Mouse (Mus musculus): ENCODE data around the gene Ugt2b34.
"Not testable (repeated sequence)": the region's sequence is repeated elsewhere in the genome, so short reads cannot be mapped to it uniquely, and the experiment has no call there.

Gene Ugt2b34

GRCm38 (mm10) chr5:86906758-86907157 is at the start of gene Ugt2b34:
Gene Ugt2b34 (minus strand): TSS chr5:86906937.
- DNase-seq (ENCODE audit: low spot score in 2 of 2): no peak

DNA sequence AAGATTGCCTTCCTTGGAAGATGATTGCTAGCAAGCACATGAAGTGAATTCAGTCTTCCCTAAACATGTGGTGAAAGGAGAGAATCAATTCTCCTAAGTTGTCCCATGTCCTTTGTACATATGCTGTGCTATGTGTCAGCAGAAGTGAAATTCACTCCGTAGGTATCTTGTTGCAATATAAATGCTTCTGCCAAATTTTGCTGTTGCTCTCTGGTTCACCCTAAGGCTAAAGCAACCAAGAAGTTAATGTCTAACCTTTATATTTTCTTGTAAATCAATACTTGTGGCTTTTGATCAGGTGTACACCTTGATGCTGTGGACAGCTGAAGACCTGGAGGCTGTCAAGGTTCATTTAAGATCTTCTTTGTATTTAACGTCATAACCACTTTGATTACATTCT is 35.4 kb upstream of the Ugt2b34 start:
- no peak for DNase-seq (ENCODE audit: low spot score in 2 of 2)

- no peak for DNase-seq (ENCODE audit: low spot score in 2 of 2)
Measured at GRCm38 (mm10) chr5:86926426-86926825, 19.7 kb upstream of the Ugt2b34 start, which contains the start of gene Ugt2b1. Gene Ugt2b1 (minus strand): TSS chr5:86926530.

GRCm38 (mm10) chr5:86920661-86921233 is 14.0 kb upstream of the Ugt2b34 start:
- no peak for DNase-seq (ENCODE audit: low spot score in 2 of 2)

GRCm38 (mm10) chr5:86911357-86912099 is 4.8 kb upstream of the Ugt2b34 start:
- DNase-seq (ENCODE audit: low spot score in 2 of 2): no peak

DNA sequence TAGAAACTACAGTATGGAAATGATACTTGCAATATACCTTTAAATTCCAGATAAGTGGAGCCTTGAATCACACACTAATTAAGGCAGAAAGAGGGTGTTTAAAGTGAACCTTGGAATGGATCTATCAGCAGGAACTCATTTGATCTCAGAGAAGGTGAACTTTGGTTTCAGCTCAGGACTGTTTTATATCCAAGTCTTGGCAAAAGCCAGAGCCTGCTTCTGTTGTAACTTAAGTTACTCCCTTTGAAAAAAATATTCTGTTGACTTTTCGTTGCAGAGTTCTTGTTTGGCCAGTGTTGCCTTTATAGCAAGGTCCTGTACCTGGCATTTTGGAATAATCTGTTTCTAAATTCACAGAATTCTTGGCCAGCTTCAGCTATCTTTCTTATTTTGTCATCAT is 4.0 kb upstream of the Ugt2b34 start:
- no peak for DNase-seq (ENCODE audit: low spot score in 2 of 2)

DNA sequence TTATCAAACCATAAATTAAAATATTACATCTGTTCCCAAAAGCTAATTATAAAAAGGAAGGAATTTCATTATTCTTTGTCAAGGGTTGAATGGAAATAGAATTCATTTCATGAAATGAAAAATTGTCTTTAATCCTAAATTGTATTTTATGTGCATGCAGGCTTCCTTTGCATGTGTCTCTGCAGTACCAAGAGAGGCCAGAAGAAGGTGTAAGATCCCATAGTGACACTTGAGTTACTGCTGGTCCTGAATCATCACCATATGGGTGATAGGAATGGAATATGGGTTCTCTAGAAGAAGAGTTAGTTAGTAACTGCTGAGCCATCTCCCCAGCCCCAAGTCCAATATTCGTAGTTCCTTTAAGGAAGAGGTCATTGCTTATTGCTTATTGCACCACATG is 16.8 kb downstream of the Ugt2b34 start:
- DNase-seq (ENCODE audit: low spot score in 2 of 2): no peak

DNA sequence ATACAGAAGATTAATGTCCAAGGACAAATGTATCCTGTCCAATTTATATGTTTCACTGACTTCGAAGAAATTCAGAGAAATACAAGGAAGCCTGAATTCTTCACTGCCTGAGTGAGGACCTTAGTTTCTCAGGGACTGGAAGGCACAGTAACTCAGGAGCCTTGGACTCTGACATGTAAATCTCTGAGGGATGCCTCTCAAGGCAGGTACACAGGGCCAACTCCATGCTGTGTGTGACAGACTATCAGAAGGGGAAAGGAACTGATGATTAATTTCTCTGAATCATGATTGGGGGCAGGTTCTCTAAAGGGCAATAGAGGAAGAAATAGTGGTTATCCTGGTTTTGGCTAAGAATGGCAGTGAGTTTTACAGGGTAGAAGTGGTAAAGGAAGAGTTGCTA is 18.3 kb downstream of the Ugt2b34 start:
- no peak for DNase-seq (ENCODE audit: low spot score in 2 of 2)

DNA sequence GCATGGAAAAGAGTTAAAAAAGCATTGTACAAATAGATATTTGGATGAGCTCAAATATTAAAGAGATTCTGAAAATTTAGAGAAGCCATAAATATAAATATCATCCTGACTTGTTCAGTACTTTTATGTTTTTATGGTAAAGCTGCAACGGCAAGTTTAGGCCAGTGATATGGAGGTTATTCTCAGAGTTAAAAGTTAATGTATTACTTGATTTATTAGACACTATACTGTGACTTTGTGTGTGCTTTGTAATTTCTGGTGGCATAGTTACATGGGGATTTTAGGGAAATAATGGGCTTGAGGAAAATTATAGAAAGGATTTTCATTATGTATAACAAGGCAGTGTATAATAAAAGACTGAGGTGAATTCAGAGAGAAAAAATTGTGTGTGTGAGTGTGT is 19.7 kb downstream of the Ugt2b34 start:
- DNase-seq (ENCODE audit: low spot score in 2 of 2): no peak

DNA sequence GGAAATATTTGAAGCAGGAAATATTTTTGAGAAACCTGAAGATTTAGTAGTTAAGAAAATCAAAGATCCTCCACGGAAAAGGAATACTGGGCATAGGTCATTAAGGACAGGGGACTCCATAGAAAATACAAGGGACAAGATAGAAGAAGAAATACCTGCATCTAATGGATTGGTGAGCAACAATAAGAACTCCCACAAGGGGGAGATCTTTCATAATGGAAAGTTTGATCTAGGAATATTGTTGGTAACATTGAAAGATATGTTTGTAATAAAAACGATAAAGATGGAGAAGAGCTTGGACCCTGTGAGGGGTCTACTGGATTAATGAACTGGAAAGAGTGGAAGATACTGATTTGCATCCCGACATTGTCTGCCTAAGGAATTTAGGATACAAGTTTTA is 20.1 kb downstream of the Ugt2b34 start:
- no peak for DNase-seq (ENCODE audit: low spot score in 2 of 2)

DNA sequence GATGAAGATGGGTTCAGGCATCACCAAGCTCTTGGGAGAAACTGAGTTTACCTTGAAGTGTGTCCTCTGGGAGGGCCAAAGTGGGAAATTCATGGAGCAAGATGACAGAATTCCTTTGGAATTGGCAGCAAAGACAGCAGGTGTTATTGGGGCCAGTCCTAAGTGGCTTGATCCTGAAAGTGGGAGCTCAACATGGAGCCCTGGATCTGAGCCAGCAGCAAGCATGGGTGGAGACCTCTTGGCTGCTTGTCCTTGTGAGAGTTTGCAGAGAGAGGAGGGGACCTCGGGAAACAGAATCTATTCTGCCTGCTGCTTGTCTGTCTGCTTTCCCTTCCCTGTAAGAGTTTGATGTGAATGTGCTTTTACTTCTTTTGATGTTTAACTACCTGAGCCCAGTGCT is 34.9 kb downstream of the Ugt2b34 start:
- peak in 1 of 2 experiments; percentile 62 for DNase-seq (ENCODE audit: low spot score in 2 of 2)

- DNase-seq (ENCODE audit: low spot score in 2 of 2): no peak
Measured at GRCm38 (mm10) chr5:86858336-86858735, 48.4 kb downstream of the Ugt2b34 start.

GRCm38 (mm10) chr5:86857682-86858081 is 49.1 kb downstream of the Ugt2b34 start:
- DNase-seq (ENCODE audit: low spot score in 2 of 2): no peak

DNA sequence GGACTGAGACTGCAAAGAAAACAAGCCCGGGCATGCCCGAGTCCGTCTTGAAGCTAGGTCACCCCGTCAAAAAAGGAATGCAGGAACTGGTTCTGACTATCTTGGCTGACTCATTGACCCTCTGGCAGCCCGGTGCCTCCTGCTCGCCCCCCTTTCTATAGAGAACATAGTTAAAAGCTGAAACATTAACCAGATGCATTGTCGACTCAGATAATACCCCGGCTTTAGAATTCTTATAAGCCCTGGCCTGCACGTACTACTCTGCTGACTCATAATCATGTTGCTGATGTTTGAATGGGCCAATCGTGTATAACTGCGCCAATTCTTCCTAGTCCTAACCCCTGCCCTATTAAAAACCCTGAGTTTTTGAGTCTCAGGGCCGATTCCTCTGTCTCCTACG is 50.2 kb downstream of the Ugt2b34 start:
- DNase-seq (ENCODE audit: low spot score in 2 of 2): peak in 1 of 2 experiments; percentile 25

- DNase-seq (ENCODE audit: low spot score in 2 of 2): no peak
Measured at GRCm38 (mm10) chr5:86851658-86852057, 55.1 kb downstream of the Ugt2b34 start.

DNA sequence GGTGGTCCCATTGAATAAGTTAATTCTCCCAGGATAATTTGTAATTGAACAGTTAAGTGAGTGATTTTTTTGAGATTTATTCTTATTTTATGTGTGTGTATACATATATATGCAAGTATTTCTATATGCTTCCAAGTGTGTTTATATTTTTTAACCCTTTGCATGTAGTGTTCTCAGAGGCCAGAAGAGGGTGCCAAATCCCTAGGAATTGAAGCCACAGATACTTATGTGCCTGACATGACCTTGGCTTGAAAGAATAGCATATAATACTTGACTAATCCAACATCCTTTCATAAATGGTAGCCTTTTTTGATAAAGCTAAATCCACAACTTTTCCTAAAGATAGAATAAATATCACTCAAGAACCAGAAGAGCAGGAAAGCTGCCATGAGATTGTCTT is 56.6 kb downstream of the Ugt2b34 start:
- DNase-seq (ENCODE audit: low spot score in 2 of 2): no peak

DNA sequence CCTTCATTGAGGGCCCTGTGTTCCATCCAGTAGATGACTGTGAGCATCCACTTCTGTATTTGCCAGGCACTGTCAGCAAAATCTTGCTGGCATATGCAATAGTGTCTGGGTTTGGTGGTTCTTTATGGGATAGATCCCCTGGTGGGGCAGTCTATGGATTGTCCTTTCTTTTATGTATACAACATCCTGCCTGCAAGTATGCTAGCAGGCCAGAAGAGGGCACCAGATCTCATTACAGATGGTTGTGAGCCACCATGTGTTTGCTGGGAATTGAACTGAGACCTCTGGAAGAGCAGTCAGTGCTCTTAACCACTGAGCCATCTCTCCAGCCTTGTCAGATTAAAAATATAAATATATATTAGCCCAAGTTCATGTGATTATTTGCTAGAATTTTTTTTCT is 65.5 kb downstream of the Ugt2b34 start:
- not testable (repeated sequence) for DNase-seq (ENCODE audit: low spot score in 2 of 2)

DNA sequence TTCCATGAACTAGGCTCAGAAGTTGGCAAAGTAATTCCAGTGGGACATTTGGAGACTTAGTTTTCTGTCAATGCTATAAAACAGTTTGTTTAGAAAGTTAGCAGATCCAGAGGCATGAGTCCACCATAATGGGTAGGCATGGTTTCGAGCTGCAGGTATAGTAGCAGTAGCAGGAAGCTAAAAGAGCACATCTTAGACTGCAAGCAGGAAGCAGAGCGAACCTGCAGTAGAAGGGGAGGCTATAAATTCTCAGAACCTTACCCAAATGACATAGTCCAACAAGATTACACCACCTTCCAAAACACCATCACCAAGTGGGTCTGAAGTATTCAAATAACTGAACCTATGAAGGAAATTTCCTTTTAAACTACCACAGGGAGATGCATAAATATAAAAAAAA is 66.5 kb downstream of the Ugt2b34 start:
- DNase-seq (ENCODE audit: low spot score in 2 of 2): no peak
